Mouse (Mus musculus): ENCODE results near the gene 1700049E17Rik1. TPM values are rescaled to one million over a fixed set of nuclear protein-coding genes. Genes with fewer than 3 reads are reported as not detected.
"Not testable (repeated sequence)": the region's sequence is repeated elsewhere in the genome, so short reads cannot be mapped to it uniquely, and the experiment has no call there.

Gene 1700049E17Rik1
- not detected in 2 replicates for polyA plus RNA-seq (2015; fragmentation: Nextera tagmentation; extraction: Ambion mirVana)

DNA sequence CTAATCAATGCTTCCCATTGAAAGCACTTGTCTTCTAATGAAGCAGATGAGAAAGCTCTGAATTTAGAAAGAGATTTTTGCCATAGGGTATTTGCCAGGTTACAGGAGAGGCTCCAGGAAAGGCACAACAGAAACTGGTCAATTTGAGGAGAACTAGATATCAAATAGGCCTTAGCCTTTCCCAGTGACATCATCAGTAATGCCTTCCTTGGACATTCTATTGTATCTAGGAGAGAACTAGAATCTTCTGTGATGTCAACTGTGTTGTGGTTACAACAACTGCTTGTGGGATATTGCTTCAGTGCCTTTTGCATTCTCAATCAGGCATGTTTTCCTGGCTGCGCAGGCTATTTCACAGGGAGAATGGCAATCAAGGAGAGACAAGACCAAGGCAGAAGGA, at the start of gene 1700049E17Rik1:
TSS of gene 1700049E17Rik1 (plus strand) at position 301 of the 400 bp plus-strand sequence.
- not testable (repeated sequence) for DNase-seq (ENCODE audit: low spot score)

GRCm38 (mm10) chr14:41907190-41907589, 17.6 kb upstream of the 1700049E17Rik1 start, which contains the start of gene Gm7980:
Gene Gm7980 (minus strand): TSS chr14:41907290.
- DNase-seq (ENCODE audit: low spot score) = not testable (repeated sequence)

GRCm38 (mm10) chr14:41943695-41944094, 18.9 kb downstream of the 1700049E17Rik1 start, which contains the start of gene 1700024B05Rik:
Gene 1700024B05Rik (plus strand): TSS chr14:41943995.
- DNase-seq (ENCODE audit: low spot score) = not testable (repeated sequence)

DNA sequence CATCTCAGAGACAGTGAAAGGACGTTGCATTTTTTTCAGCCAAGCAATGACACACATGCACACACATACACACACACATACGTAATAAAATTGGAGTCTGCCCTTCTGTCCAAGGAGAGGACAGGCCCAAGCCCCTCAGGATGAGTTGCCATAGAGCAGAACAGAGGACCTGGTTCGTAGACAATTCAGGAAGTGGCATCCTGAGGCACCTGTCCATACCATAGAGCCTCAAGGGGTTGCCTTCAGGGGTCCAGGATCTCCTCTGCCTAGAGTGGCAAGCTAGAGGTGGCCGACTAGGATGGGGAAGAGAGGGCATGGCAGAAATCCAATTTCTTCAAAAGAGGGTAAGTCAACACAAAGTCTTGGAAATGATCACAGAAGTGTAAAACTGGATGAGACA, 39.3 kb downstream of the 1700049E17Rik1 start:
- DNase-seq (ENCODE audit: low spot score) = not testable (repeated sequence)

DNA sequence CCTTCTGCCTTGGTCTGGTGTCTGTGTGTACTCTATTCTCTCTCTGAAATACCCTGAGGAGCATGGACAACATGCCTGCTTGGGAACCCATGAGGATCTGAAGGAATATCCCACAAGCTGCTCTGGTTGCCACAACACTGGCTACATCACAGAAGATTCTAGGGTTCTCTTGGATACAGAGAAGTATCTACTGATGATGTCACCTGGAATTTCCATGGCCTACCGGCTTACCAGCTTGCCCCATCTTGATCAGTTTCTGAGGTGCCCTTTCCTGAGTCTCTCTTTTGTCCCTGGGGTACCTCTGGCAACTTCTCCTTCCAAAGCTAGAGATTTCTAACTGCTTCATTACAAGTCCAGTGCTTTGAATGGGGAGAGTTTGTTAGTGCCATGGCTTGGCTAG, 43.1 kb downstream of the 1700049E17Rik1 start, which contains the start of gene Gm6401:
TSS of gene Gm6401 (minus strand) at position 101 of the 400 bp plus-strand sequence.
- not testable (repeated sequence) for DNase-seq (ENCODE audit: low spot score)

GRCm38 (mm10) chr14:41968596-41968995, 43.8 kb downstream of the 1700049E17Rik1 start:
- DNase-seq (ENCODE audit: low spot score) = not testable (repeated sequence)

Other genes starting within 250 kb of the 1700049E17Rik1 start
- not detected in 2 replicates for gene Gm8068, start 223.1 kb upstream of the 1700049E17Rik1 start, polyA plus RNA-seq (2015; fragmentation: Nextera tagmentation; extraction: Ambion mirVana)
- gene Gm7929, start 174.3 kb upstream of the 1700049E17Rik1 start, polyA plus RNA-seq (2015; fragmentation: Nextera tagmentation; extraction: Ambion mirVana) = not detected in 2 replicates
- gene Gm47189, start 152.5 kb upstream of the 1700049E17Rik1 start, polyA plus RNA-seq (2015; fragmentation: Nextera tagmentation; extraction: Ambion mirVana) = not detected in 2 replicates
- gene Gm7980, start 17.7 kb upstream of the 1700049E17Rik1 start, polyA plus RNA-seq (2015; fragmentation: Nextera tagmentation; extraction: Ambion mirVana) = not detected in 2 replicates
- not detected in 2 replicates for gene 1700024B05Rik, start 19.0 kb downstream of the 1700049E17Rik1 start, polyA plus RNA-seq (2015; fragmentation: Nextera tagmentation; extraction: Ambion mirVana)
- not detected in 2 replicates for gene Gm6401, start 43.0 kb downstream of the 1700049E17Rik1 start, polyA plus RNA-seq (2015; fragmentation: Nextera tagmentation; extraction: Ambion mirVana)
- not detected in 2 replicates for gene Gm3543, start 58.4 kb downstream of the 1700049E17Rik1 start, polyA plus RNA-seq (2015; fragmentation: Nextera tagmentation; extraction: Ambion mirVana)
- not detected in 2 replicates for gene Gm7951, start 192.4 kb downstream of the 1700049E17Rik1 start, polyA plus RNA-seq (2015; fragmentation: Nextera tagmentation; extraction: Ambion mirVana)
- gene Gm17027, start 237.7 kb downstream of the 1700049E17Rik1 start, polyA plus RNA-seq (2015; fragmentation: Nextera tagmentation; extraction: Ambion mirVana) = not detected in 2 replicates